Mouse (Mus musculus): Measurements from ENCODE around the gene Xpr1.

The Xpr1 gene

GRCm38 (mm10) chr1:155229464-155230411 is 187.5 kb downstream of the Xpr1 start:
- peak; percentile 81 for DNase-seq (ENCODE audit: low spot score)
